Mouse (Mus musculus) neural tube, embryonic 13.5 days (tissue): Measurements from ENCODE around the gene Trpc1. TPM values are rescaled to one million over a fixed set of nuclear protein-coding genes. Genes with fewer than 3 reads are reported as not detected.

ENCODE experiments used
- ATAC-seq: fragments of 200-750 bp; cut with Nextera tagmentation; 2 replicates; pipeline ENCODE4 v1.8.0; 2017; ENCODE audit warnings: low read depth, mild to moderate bottlenecking, moderate TSS enrichment, moderate library complexity
- H3K27ac ChIP-seq: fragments of 300-500 bp; sonication (generic); replicated peaks from 2 replicates; pipeline ENCODE4 v1.5.1; 2015; ENCODE audit warnings: moderate library complexity, mild to moderate bottlenecking, inconsistent platforms
- H3K27me3 ChIP-seq: fragments of 300-500 bp; sonication (generic); 2 replicates; pipeline ENCODE4 v1.6.1; 2015; ENCODE audit warnings: mild to moderate bottlenecking, inconsistent platforms
- H3K36me3 ChIP-seq: fragments of 300-500 bp; sonication (generic); 2 replicates; pipeline ENCODE4 v1.6.1; 2015; ENCODE audit warnings: mild to moderate bottlenecking, inconsistent platforms
- H3K4me1 ChIP-seq: fragments of 300-500 bp; sonication (generic); replicated peaks from 2 replicates; pipeline ENCODE4 v1.6.1; 2015; ENCODE audit warnings: inconsistent platforms
- H3K4me2 ChIP-seq: fragments of 300-500 bp; sonication (generic); 2 replicates; pipeline ENCODE4 v1.6.1; 2015; ENCODE audit warnings: inconsistent platforms, mild to moderate bottlenecking, moderate library complexity
- H3K4me3 ChIP-seq: fragments of 300-500 bp; sonication (generic); 2 replicates; pipeline ENCODE4 v1.5.1; 2015; ENCODE audit warnings: mild to moderate bottlenecking, inconsistent platforms
- H3K9ac ChIP-seq: fragments of 300-500 bp; sonication (generic); 2 replicates; pipeline ENCODE4 v1.6.1; 2015; ENCODE audit warnings: moderate library complexity, mild to moderate bottlenecking, inconsistent platforms
- H3K9me3 ChIP-seq: fragments of 300-500 bp; sonication (generic); 2 replicates; pipeline ENCODE4 v1.6.1; 2016; ENCODE audit warnings: inconsistent platforms
- WGBS: fragments of 180-500 bp; shearing (Covaris S2); methylation state at CpG from one replicate; pipeline ENCODE4 v1.1.7; 2015; 5-methylcytosine and 5-hydroxymethylcytosine counted together
- polyA plus RNA-seq: library from polyadenylated mRNA; unstranded; fragments of >200 nt; fragmentation: Nextera tagmentation; extraction: Ambion mirVana; gene quantifications from 2 replicates; pipeline ENCODE4 v1.2.1, GENCODE M21; 2015

The Trpc1 gene
- polyA plus RNA-seq, 1 experiment from 2014 or later: 5.5 TPM

DNA sequence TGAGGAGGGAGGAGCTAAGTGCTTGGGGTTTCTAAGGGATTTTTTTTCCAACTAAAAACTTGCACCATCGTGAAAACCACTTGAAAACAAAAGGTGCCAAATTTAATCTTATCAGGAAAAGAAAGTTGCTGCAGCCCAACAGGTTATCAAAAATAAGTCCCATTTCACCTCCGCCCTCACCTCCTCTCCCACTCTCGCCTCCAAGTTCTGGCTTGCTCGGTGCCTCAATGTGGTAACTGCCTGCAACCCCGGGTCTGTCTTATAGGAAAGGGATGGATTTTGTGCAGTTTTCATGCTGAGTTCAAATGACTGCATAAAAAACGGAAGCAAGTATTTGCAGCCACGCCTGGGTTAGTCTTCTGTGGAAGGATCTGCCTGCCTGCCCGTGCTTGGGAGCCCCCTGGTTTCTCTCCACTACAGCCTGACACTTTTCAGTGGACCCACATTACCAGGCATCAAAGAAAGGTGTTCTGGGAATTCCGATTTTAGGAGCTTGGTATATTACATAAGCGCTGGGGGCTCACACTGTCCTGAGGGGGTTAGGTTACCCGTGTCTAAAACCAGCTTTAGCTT is 56.6 kb downstream of the Trpc1 start:
- Histone ChIP-seq H3K36me3 (no peaks in the 10 kb centered on the region), H3K9ac (no peak overlapping the region), H3K27me3 (no peaks in the 10 kb centered on the region), H3K9me3 (no peaks in the 10 kb centered on the region), H3K27ac (no peak overlapping the region), H3K4me3 (no peak overlapping the region), H3K4me2 (no peak overlapping the region), H3K4me1 (no peaks in the 10 kb centered on the region)
- no peak for ATAC-seq
- 86% methylated on average over 11 of the region's 11 CpGs for WGBS

DNA sequence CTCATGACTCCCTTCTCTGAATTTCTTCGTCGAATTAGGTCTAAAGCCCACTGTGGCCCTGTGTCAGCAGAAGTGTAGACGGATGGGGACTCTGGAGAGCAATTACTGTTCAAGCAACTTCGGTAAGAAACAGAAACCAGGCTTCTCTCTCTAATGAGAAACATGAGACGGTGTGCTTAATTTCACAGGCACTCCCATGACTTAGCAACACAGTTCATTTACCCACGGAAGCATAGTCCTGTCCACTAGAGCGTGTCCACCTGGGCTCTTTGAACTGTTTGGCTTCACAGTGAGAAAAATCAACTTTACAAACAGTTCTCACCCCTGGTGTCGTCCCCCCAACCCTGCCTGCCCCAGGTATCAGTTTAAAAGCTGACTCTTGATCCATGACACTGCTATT is 57.4 kb downstream of the Trpc1 start:
- H3K36me3 ChIP-seq: no peaks in the 10 kb centered on the region
- no peak overlapping the region for H3K4me2 ChIP-seq
- no peak overlapping the region for H3K27ac ChIP-seq
- 68% methylated on average over 8 of the region's 8 CpGs for WGBS
- no peak overlapping the region for H3K4me3 ChIP-seq
- H3K27me3 ChIP-seq: no peaks in the 10 kb centered on the region
- no peak overlapping the region for H3K9ac ChIP-seq
- H3K4me1 ChIP-seq: no peaks in the 10 kb centered on the region
- no peaks in the 10 kb centered on the region for H3K9me3 ChIP-seq
- no peak for ATAC-seq

DNA sequence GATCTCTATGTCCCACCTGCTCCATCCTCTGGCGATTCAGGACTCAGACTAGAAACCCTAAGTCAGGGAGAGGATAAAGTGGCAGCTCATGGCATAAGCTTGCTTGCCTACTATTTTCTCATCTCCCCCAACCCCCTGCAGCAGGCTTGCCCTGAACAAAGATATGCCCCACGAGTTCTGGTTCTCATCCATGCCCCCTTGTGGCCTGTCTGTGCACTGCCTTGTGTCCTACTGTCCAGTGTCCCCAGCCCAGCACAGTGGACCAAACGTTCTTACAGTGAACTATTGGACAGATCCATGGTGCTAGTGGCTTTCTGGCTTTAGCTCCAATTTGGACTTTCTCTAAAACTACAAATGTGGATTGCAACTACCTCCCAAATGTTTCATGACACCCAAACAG is 62.1 kb downstream of the Trpc1 start:
- no peaks in the 10 kb centered on the region for H3K27me3 ChIP-seq
- no peak overlapping the region for H3K27ac ChIP-seq
- no peak overlapping the region for H3K9ac ChIP-seq
- no peak overlapping the region for H3K4me3 ChIP-seq
- H3K4me1 ChIP-seq: no peaks in the 10 kb centered on the region
- no peak for ATAC-seq
- H3K36me3 ChIP-seq: no peaks in the 10 kb centered on the region
- H3K9me3 ChIP-seq: no peaks in the 10 kb centered on the region
- H3K4me2 ChIP-seq: no peak overlapping the region
- WGBS: 68% methylated on average over 3 of the region's 3 CpGs

DNA sequence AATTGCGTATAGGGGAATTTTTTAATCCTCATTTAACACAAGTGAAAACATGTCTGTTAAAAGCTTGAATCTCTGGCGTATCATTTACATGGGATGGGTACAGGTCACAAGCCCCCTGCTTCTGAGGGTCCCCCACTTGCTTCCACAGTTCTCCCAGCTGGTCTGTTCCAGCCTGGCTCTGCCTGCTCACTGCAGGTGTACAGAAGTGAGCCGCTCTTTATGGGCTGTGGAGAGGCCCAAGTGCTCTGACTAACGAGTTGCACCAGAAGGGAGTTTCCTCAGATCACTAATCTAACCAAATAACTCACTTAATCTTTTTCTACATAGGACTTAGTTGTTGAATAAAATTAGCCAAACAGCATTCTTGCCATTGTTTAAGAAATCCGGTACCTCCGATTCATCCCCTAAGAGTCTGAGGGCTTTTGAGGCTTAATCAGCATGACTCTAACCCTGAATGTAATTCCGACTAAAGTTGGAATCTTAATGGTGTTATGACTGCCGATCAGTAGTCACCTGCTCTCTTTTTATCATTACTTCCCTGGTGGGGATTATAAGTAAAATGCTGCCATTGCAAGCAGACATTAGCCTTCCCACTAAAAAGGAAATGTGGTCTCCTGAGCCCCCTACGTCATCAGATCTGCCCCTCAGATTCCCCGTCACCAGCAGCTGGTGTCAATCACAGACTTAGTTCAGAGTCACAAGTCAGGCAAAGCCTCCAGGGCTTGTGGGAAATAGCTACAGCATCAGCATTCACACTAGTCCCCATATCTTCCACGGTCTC is 64.3 kb downstream of the Trpc1 start:
- 56% methylated on average over 11 of the region's 11 CpGs for WGBS
- Histone ChIP-seq H3K9ac (no peak overlapping the region), H3K27ac (no peak overlapping the region), H3K4me3 (no peak overlapping the region), H3K27me3 (no peaks in the 10 kb centered on the region), H3K36me3 (no peaks in the 10 kb centered on the region), H3K4me1 (no peaks in the 10 kb centered on the region), H3K9me3 (no peaks in the 10 kb centered on the region), H3K4me2 (no peak overlapping the region)
- ATAC-seq: no peak

DNA sequence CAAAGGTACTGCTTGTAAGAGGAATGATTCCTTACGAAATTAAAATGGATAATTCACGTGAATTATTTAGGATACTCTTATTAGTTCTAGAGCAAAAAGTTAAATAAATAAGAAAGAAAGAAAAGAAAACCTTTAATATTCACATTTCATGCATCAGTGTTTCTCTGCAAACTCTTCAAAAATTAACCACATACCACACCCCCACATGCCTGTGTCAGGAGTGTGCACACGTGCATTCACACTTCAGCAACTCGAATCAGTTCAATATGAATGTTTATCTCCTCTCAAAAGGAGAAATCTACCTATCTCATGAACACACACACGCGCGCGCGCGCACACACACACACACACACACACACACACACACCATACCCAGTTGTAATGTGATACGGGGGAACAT is 69.5 kb downstream of the Trpc1 start:
- Histone ChIP-seq H3K9me3 (no peaks in the 10 kb centered on the region), H3K4me3 (no peak overlapping the region), H3K4me1 (no peaks in the 10 kb centered on the region), H3K27me3 (no peaks in the 10 kb centered on the region), H3K4me2 (no peak overlapping the region), H3K27ac (no peak overlapping the region), H3K36me3 (no peaks in the 10 kb centered on the region), H3K9ac (no peak overlapping the region)
- ATAC-seq: no peak
- 92% methylated on average over 11 of the region's 11 CpGs for WGBS

DNA sequence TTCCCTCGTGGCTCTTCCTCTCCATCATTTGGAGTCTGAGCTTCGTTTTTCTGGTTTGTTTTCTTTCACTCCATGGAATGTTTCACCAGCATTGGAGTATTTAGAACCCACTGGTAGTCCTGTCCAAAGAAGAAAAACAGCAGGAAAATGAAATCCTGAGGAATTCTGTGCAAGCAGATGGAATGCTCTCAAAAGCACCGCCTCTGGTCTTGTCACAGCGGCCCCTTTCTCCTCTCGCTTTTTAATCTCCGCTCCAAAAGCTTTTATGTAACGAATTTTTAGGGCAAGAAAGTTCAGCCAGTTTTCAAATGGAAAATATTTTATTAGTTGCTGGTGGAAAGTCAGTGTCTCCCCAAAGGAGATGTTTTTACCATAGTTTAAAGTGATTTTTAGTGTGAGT is 70.2 kb downstream of the Trpc1 start:
- Histone ChIP-seq H3K36me3 (no peaks in the 10 kb centered on the region), H3K27me3 (no peaks in the 10 kb centered on the region), H3K4me1 (no peaks in the 10 kb centered on the region), H3K27ac (no peak overlapping the region), H3K9ac (no peak overlapping the region), H3K4me2 (no peak overlapping the region), H3K9me3 (no peaks in the 10 kb centered on the region), H3K4me3 (no peak overlapping the region)
- 76% methylated on average over 7 of the region's 7 CpGs for WGBS
- no peak for ATAC-seq

DNA sequence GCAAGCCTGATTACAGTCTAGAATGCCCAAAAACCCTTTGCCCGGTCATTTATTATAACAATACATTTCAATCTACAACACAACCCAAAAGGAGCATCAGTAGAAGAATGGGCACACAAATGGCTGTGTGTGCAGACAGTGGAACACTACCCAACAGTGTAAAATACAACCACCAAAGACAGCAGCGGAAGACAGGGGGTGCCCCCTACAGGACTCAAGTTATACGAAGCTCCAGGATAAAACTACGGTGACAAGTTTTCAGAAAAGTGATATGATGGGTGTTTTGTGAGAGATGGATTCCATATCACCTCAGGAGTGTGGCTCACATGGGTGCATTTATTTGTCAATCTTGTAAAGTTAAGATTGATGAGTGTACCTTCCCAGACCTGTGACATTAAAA is 74.2 kb downstream of the Trpc1 start:
- Histone ChIP-seq H3K9me3 (no peaks in the 10 kb centered on the region), H3K4me3 (no peak overlapping the region), H3K4me2 (no peak overlapping the region), H3K27me3 (no peaks in the 10 kb centered on the region), H3K9ac (no peak overlapping the region), H3K4me1 (no peaks in the 10 kb centered on the region), H3K27ac (no peak overlapping the region), H3K36me3 (no peaks in the 10 kb centered on the region)
- WGBS: 97% methylated on average over 4 of the region's 4 CpGs
- no peak for ATAC-seq

DNA sequence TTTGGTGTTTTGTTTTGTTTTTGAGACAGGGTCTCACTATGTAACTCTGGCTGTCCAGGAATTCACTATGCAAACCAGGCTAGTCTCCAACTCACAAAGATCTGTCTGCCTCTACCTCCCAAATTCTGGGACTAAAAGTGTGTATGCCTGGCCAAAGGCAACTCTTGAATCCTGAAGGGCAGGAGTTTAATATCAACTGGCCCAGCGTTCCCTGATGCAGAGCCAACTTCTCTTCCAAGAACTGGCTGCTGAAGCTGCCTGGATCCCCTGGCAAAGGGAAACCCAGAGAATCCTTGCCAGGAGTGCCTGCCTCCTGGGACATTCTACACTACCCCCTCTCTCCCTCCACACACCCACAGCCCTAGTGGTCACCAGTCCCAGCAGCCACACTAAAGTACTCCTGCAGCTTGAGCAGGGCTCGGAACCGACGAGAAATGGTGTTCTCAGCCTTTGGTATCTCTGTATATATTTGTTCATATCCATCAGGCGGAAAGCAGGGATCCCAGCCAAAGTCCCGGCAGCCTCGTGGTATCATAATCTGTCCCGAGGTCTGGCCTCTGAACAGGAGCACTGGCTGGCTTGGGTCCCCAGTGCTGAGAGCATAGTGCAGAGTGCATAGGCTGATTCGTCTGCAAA is 75.0 kb downstream of the Trpc1 start:
- Histone ChIP-seq H3K27ac (no peak overlapping the region), H3K36me3 (no peaks in the 10 kb centered on the region), H3K9me3 (no peaks in the 10 kb centered on the region), H3K27me3 (no peaks in the 10 kb centered on the region), H3K4me3 (no peak overlapping the region), H3K9ac (no peak overlapping the region), H3K4me2 (no peak overlapping the region), H3K4me1 (no peaks in the 10 kb centered on the region)
- WGBS: 87% methylated on average over 9 of the region's 9 CpGs
- no peak for ATAC-seq

DNA sequence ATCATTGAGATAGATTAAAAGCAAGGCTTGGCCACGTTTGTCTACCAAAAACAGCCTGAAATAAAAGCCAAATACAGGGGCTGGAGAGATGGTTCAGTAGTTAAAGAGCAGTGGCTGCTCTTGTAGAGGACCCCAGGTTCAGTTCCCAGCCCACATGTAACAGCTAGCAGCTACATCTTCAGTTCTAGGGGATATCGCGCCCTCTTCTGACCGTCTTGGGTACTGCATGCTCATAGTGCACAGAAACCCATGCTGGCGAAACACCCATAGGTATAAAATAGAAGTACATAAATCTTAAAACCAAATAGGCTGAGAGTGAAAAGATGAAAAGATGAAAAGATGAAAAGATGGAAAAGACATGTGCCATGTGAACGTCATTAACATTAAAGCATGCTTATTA is 77.4 kb downstream of the Trpc1 start:
- Histone ChIP-seq H3K4me3 (no peak overlapping the region), H3K36me3 (no peaks in the 10 kb centered on the region), H3K27ac (no peak overlapping the region), H3K27me3 (no peaks in the 10 kb centered on the region), H3K9me3 (no peaks in the 10 kb centered on the region), H3K9ac (no peak overlapping the region), H3K4me1 (peaks cover 6% of the 10 kb centered on the region), H3K4me2 (no peak overlapping the region)
- WGBS: 84% methylated on average over 6 of the region's 6 CpGs
- no peak for ATAC-seq

DNA sequence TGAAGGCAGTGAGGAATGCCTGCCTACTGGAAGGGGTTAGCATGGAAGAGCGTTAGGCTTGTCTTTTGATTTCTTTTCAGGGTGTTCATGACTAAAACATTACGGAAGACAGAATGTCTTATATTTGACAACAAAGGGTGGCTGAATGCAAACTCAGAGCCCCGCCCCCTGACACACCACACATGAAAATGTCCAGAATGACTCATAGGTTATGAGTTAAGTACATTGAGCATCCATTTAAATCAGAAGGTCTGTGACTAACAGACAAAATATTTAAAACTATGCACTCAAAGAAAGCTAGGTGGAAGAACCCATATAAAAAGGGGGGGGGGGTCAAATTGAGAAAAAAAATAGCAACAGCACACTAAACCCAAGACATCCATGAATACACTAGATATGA is 77.8 kb downstream of the Trpc1 start:
- no peaks in the 10 kb centered on the region for H3K36me3 ChIP-seq
- no peaks in the 10 kb centered on the region for H3K9me3 ChIP-seq
- no peak overlapping the region for H3K27ac ChIP-seq
- no peak overlapping the region for H3K9ac ChIP-seq
- no peak overlapping the region for H3K4me3 ChIP-seq
- H3K4me2 ChIP-seq: no peak overlapping the region
- ATAC-seq: no peak
- 95% methylated on average over 3 of the region's 3 CpGs for WGBS
- H3K4me1 ChIP-seq: peaks cover 9% of the 10 kb centered on the region
- H3K27me3 ChIP-seq: no peaks in the 10 kb centered on the region

DNA sequence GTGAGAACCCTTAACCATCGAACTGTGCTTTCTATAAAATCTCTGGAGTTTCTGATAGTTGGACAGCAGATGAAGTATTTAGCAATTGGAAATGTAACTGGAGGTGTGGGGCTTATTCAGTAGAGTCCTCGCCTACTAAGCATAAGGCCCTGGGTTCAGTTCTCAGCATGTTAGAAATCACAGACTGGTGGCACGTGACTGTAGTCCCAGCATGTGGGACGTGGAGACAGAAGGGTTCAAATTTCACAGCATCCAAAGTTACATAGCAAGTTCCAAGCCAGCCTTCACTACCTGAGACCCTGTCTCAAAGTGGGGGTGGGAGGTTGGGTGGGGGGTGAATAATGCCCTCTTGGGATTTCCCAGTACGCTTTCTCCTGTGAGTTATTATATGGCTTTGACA is 81.9 kb downstream of the Trpc1 start:
- ATAC-seq: no peak
- H3K4me1 ChIP-seq: peaks cover 23% of the 10 kb centered on the region

DNA sequence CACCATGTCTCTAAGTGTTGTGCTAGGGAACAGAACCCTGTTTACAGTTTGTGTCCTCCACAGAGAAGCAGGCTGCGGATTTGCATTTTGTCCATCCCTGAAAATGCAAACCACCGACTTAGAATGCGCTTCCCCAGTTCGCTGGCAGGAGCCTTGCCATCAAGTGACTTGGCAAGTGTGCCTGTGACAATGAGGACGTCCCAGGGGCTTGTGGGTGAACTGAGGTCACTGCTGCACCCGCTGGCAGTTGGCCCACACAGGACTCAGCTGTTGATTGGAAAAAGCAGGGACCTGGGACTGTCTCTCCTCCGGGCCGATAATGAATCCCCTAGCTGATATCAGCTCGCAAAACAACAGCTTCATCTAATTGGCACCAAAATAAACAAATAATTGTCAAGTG is 82.3 kb downstream of the Trpc1 start:
- no peaks in the 10 kb centered on the region for H3K27me3 ChIP-seq
- H3K9ac ChIP-seq: no peak overlapping the region
- peaks cover 23% of the 10 kb centered on the region for H3K4me1 ChIP-seq
- peak; percentile 77 for ATAC-seq
- 32% methylated on average over 9 of the region's 9 CpGs for WGBS
- no peaks in the 10 kb centered on the region for H3K36me3 ChIP-seq
- H3K9me3 ChIP-seq: no peaks in the 10 kb centered on the region
- H3K4me2 ChIP-seq: no peak overlapping the region
- no peak overlapping the region for H3K4me3 ChIP-seq
- peak overlapping the region; percentile 52; the same call in 1 of the 2 replicates for H3K27ac ChIP-seq

More for the DNA sequence above, 81.9 kb downstream of the Trpc1 start:
- Histone ChIP-seq H3K9ac (no peak overlapping the region), H3K36me3 (no peaks in the 10 kb centered on the region), H3K27ac (0 out of 2 replicates have a peak overlapping the region, but pooled peaks have one; percentile 52), H3K27me3 (no peaks in the 10 kb centered on the region), H3K9me3 (no peaks in the 10 kb centered on the region), H3K4me3 (no peak overlapping the region), H3K4me2 (no peak overlapping the region)
- 60% methylated on average over 5 of the region's 5 CpGs for WGBS
